Mouse (Mus musculus) CD8-positive naive resting alpha-beta T cell, adult 2 months (primary cell): ENCODE results near the gene Krtap10-4.
"Not testable (repeated sequence)": the region's sequence is repeated elsewhere in the genome, so short reads cannot be mapped to it uniquely, and the experiment has no call there.

Experiments
- DNase-seq, 2 experiments: peaks; one replicate each; pipeline ENCODE4 v3.0.0; 2022; ENCODE audit warnings: low read depth in 2 of 2, low spot score in 2 of 2

The Krtap10-4 gene

GRCm38 (mm10) chr10:77826951-77827350 is at the start of gene Krtap10-4:
Krtap10-4 (minus strand) TSS chr10:77827095.
- no peak for DNase-seq

DNA sequence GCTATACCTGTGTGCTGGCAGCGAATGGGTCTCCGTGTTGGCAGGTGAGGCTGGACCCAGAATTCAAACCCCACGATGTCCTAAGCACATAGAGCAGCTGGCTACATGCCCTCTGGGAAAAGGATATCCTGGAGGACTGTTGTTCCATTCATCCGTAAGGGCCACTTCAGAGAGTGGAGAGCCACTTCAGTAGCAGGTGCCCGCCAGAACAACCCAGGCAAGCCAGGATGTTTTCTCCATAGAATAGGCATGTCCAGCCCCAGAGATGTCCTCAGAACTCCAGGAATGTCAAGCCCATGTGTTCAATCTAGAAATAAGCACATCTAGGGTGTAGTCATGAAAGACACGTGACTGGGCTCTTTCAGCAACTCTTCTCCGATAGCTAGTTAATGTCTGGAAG is 42.8 kb upstream of the Krtap10-4 start:
- no peak for DNase-seq

- DNase-seq, result no peak
Observed at GRCm38 (mm10) chr10:77867546-77867945, 40.7 kb upstream of the Krtap10-4 start.

GRCm38 (mm10) chr10:77864762-77865143 is 37.9 kb upstream of the Krtap10-4 start:
- DNase-seq, result no peak

DNA sequence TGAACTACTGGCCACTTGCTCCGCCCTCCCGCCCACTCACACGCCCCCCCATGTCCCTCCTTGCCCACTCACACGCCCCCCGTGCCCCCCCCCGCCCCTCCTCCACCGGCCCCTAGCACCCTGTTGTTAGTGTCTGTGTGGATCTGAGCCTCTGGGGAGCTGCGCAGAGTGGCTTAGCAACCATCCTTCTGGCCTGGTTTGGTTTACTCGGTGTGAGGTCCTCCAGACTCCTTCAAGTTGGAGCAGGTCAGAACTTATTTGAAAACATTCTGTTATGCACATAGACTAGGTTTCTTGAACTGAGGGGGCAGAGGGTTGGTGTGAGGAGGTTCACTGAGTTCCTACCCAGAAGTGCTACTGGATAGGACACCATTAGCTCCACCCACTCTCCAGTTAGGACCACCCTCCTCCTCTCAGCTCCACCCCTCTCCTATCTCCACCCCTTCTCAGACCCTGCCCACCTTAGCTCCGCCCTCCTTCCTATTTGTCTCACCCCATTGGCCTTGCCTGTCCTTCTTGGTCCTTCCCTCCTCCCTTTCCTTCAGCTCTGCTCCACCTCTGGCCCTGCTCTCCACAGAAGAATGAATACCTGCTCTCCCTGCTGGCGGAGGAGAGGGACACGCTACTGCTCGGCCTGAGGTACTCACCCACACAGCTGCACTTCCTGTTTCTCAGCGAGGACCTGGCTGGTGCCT is 37.3 kb upstream of the Krtap10-4 start:
- DNase-seq, result peak; percentile 43 to 60

GRCm38 (mm10) chr10:77861675-77862074 is 34.8 kb upstream of the Krtap10-4 start, which contains the start of gene Gm3285:
Gm3285 (plus strand) TSS chr10:77861975.
- DNase-seq, result no peak

GRCm38 (mm10) chr10:77852559-77852958 is 25.7 kb upstream of the Krtap10-4 start, which contains the start of gene Gm10318:
Gm10318 (plus strand) TSS chr10:77852859.
- DNase-seq, result no peak

DNA sequence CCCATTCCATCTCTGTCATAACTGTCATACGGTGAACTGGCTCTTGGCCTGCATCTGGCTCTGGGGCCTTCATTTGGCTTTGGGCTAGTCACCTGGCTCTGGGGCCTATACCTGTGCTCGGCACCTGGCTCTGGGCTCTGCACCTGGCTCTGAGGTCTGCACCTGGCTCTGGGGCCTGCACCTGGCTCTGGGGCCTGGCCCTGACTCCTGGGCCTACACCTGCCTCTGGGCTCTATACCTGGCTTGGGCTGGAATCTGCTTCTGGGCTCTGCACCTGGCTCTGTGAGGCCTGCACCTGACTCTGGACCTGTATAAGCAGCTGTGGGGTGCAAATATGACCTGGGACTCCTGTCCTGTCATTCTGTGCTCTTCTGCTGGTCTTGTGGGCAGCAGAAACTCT is 20.6 kb upstream of the Krtap10-4 start:
- no peak for DNase-seq

DNA sequence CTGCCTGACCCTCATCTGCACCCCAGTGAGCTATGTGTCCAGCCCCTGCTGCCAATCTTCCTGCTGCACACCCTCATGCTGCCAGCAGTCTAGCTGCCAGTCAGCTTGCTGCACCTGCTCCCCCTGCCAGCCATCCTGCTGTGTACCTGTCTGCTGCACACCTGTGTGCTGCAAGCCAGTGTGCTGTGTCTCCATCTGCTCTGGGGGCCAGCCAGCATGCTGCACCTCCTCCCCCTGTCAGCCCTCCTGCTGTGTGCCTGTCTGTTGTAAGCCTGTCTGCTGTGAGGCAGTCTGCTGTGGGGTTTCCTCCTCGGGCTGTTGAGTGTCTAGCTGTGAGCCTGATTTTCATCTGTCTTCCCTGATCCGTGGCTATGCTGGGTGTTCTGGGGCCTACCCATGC is 20.1 kb upstream of the Krtap10-4 start:
- no peak for DNase-seq

DNA sequence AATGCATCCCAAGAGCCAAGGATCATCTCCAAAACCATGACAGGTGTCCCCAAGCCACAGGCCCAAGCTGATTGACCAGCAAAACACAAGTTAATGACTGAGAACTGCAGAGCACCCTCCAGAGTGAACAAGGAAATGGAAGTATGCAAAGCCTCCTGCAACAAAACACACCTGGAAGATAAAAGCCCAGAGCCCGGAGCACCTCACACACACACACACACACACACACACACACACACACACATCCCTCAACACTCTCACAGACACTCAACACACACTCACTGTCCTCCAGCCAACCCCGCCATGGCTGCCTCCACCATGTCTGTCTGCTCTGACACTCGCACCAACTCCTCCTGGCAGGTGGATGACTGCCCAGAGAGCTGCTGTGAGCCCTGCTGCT is 19.6 kb upstream of the Krtap10-4 start, which contains the start of gene Gm36176:
Gene Gm36176 (plus strand): TSS at position 301 of the 400 bp plus-strand sequence.
- DNase-seq, result no peak

DNA sequence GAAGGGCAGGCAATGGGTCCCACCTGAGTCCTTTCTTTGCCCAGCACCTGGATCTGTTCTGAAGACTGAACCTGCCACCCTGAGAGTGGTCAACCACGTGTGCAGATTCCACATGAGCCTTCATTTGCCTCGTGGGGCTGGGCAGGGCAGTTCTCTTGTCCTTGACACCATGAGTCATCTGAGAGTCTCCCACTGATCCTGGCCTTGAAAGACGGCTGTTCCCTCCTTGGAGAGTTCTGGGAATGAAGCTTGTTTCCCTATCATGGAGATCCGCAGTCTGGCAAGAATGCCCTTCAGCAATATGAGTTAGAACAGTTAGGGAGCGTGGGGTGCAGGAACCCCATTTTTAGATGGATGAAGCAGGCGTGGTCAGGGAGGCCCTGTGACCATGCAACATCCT is 12.1 kb upstream of the Krtap10-4 start:
- DNase-seq, result no peak

- DNase-seq, result no peak
Observed at GRCm38 (mm10) chr10:77835647-77836046, 8.8 kb upstream of the Krtap10-4 start, which contains the start of gene Krtap10-10. Krtap10-10 (plus strand) TSS chr10:77835947.

GRCm38 (mm10) chr10:77819203-77819602 is 7.7 kb downstream of the Krtap10-4 start:
- no peak for DNase-seq

DNA sequence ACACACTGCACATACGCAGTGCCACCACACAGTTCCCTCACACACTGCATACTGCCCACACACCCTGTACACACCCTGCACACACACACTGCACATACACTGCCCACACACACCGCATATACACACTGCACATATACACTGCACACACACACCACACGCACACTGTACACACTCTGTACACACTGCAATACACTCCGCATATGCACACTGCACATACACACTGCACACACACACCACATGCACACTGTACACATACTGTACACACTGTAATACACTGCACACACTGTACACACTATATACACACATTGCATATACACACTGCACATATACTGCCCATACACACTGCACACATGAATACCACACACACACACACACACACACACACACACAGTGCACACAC is 8.4 kb downstream of the Krtap10-4 start:
- DNase-seq, result no peak

DNA sequence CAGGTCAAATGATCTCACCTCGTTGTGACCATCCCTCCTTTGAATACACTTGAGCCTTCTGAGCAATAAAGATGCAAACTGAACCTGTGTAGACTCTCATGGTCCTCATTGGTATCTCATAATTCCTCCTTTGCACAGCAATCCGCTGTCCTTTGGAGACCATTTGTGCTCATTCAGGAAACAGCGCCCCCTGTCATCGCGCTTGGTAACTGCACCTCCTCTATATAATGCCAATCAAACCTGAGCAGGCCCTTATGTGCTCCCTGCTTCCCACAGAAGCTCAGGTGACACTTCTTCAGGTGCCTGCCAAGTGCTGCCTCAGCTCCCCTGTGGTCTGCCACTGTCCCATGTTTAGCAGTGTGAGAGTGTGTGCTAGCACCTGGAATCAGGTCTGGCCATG is 11.4 kb downstream of the Krtap10-4 start:
- peak in 1 of 2 experiments; percentile 4 for DNase-seq

GRCm38 (mm10) chr10:77814382-77814781 is 12.5 kb downstream of the Krtap10-4 start, which contains the start of gene Gm2696:
Gm2696 (plus strand) TSS chr10:77814682.
- DNase-seq, result no peak

- DNase-seq, result no peak
Observed at GRCm38 (mm10) chr10:77811743-77812142, 15.2 kb downstream of the Krtap10-4 start, which contains the start of gene Gm9507. Gm9507 (minus strand) TSS chr10:77811843.

DNA sequence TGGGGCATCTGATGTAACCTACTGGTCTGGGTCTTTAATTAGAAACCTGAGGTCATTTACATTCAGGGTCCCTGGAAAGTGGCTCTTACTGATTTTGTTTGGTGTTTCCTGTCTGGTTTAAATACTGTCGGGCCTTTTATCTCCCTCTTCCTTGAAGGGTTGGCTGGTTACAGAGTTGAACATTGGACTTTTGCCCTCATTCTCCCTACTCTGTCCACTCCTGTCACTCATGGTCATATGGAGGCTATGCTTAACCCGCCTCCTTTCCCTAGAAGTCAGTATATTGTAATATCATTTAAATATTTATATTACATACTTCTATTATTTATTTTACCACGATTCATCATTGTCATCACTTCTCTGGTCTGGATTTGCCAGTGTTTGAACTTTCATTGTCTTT is 22.8 kb downstream of the Krtap10-4 start:
- no peak for DNase-seq

GRCm38 (mm10) chr10:77798921-77799508 is 27.9 kb downstream of the Krtap10-4 start, which contains the start of gene Gm19668:
Gm19668 (minus strand) TSS chr10:77799133.
- DNase-seq, result no peak

- not testable (repeated sequence) for DNase-seq
Observed at GRCm38 (mm10) chr10:77798164-77798920, 28.6 kb downstream of the Krtap10-4 start.

DNA sequence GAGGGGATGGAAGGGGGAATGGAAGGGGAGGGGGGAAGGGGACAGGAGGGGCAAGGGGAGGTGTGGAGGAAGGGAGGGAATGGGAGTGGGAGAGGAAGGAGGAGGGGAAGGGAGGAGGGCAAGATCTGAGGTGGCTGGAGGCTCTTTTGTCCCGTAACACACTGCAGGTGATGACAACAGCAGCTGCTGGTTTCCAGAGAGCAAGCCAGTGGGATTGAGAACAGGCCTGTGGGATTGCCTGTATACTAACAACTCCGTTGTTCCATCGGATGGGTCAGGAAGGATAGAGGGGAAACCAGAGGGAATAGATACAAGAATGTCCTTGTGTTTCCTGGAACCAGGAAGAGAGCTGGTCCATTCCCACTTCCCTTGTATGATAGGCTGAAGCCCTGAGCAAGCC is 29.2 kb downstream of the Krtap10-4 start:
- no peak for DNase-seq

- no peak for DNase-seq
Observed at GRCm38 (mm10) chr10:77794976-77795375, 31.9 kb downstream of the Krtap10-4 start, which contains the start of gene Gm9639. Gm9639 (minus strand) TSS chr10:77795076.
